12 mouse cellular contexts compared by ENCODE assay signal in the genomic region with DNA sequence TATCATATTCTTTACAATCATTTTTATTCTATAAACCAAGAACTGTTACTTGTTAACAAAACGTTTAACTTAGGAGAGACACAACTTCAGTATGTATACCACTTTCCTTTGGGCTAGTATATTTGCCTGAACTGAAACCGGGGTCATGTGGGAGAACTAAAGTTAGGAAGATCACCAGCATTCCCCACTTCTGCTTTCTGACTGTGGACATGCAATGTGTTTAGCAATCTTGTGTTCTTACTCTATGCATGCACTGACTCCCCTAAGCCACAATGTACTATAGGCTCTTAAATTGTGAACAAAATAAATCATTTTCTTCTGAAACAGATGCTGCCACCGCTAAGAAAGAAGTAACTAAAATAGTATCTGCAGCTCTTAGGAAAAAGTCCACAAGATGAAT.
"Had no signal": no experiment of that assay in that cellular context is flagged by ENCODE, and none has a peak within 500 bp of the region (broad histone marks: within the 10 kb centered on the region; RNA-seq: fewer than 3 reads in every experiment).

No protein-coding gene starts in this region.

- DNase-seq: retina, postnatal 1 day; right cerebral cortex, adult 18-20 months; right cerebral cortex, postnatal 14 days; right cerebral cortex, postnatal 25 days; right cerebral cortex, postnatal 4 days; spleen, adult 18-20 months; thymus, adult 18-20 months; thymus, adult 2 months; thymus, postnatal 14 days; thymus, postnatal 25 days; thymus, postnatal 36 days; thymus, postnatal 4 days had no signal
